Mouse (Mus musculus) lung, adult 2 months (tissue): ENCODE results near the gene Gpc6.

Experiments used
- CTCF ChIP-seq: fragments of 200-500 bp; IDR thresholded peaks from 2 replicates; pipeline ENCODE4 v1.5.1; 2011; ENCODE audit warnings: mild to moderate bottlenecking, low read length, control low read depth; ENCODE audit not compliant: insufficient read depth
- POLR2A ChIP-seq: fragments of 200-500 bp; IDR thresholded peaks from 2 replicates; pipeline ENCODE4 v1.6.1; 2011; ENCODE audit warnings: low read depth, mild to moderate bottlenecking, control low read depth, low read length, borderline replicate concordance; ENCODE audit errors: extremely low read depth

GRCm38 (mm10) chr14:117662261-117662660, 737.1 kb downstream of the Gpc6 start:
- no peak for TF ChIP-seq POLR2A
- no peak for TF ChIP-seq CTCF
